Mouse (Mus musculus): ENCODE measurements at regions not wholly inside any gene's neighbourhood (a gene's known extent, or its start where the extent isn't known, plus 50 kb on each side); places are given as distances from the start of the nearest gene placed in this dataset.

GRCm38 (mm10) chr17:4475665-4476064 is 518.5 kb upstream of the Arid1b start:
- Histone ChIP-seq H3K4me3 (ENCODE audit: low read depth, low read length) (no peak overlapping the region), H3K36me3 (ENCODE audit: control insufficient read depth, insufficient read depth, low read length) (no peaks in the 10 kb centered on the region), H3K27ac (replicated peaks) (no peak overlapping the region), H3K4me1 (replicated peaks; ENCODE audit: control insufficient read depth, insufficient read depth) (no peaks in the 10 kb centered on the region), H3K9ac (ENCODE audit: low read length) (no peak overlapping the region), H3K4me2 (replicated peaks; ENCODE audit: low read depth) (no peak overlapping the region), H3K9me3 (ENCODE audit: control insufficient read depth, low read length) (no peaks in the 10 kb centered on the region), H3K27me3 (ENCODE audit: control insufficient read depth, insufficient read depth, low read length) (no peaks in the 10 kb centered on the region)
- DNase-seq (ENCODE audit: low spot score) = no peak
- no peak for ATAC-seq (ENCODE audit: low FRiP score, low TSS enrichment)
- 84% methylated on average over 3 of the region's 3 CpGs for WGBS
- no peak for TF ChIP-seq CTCF (IDR thresholded peaks at IDR 0.05; ENCODE audit: low read depth)
- no peak for TF ChIP-seq EP300 (optimal IDR thresholded peaks at IDR 0.05)

- DNase-seq (ENCODE audit: low spot score) = no peak
- TF ChIP-seq CTCF (IDR thresholded peaks at IDR 0.05; ENCODE audit: low read depth) (no peak), EP300 (optimal IDR thresholded peaks at IDR 0.05) (no peak)
- H3K27ac ChIP-seq (replicated peaks) = no peak overlapping the region
- ATAC-seq (ENCODE audit: low FRiP score, low TSS enrichment) = no peak
- no peaks in the 10 kb centered on the region for H3K27me3 ChIP-seq (ENCODE audit: control insufficient read depth, insufficient read depth, low read length)
- H3K4me2 ChIP-seq (replicated peaks; ENCODE audit: low read depth) = no peak overlapping the region
- no peak overlapping the region for H3K4me3 ChIP-seq (ENCODE audit: low read depth, low read length)
- no peaks in the 10 kb centered on the region for H3K36me3 ChIP-seq (ENCODE audit: control insufficient read depth, insufficient read depth, low read length)
- peaks cover 3% of the 10 kb centered on the region; the same call in 1 of the 2 replicates for H3K4me1 ChIP-seq (replicated peaks; ENCODE audit: control insufficient read depth, insufficient read depth)
- WGBS = 98% methylated on average over 2 of the region's 2 CpGs
- H3K9ac ChIP-seq (ENCODE audit: low read length) = no peak overlapping the region
- H3K9me3 ChIP-seq (ENCODE audit: control insufficient read depth, low read length) = no peaks in the 10 kb centered on the region
Measured at GRCm38 (mm10) chr17:4494392-4494791, 499.7 kb upstream of the Arid1b start.

- no peaks in the 10 kb centered on the region for H3K36me3 ChIP-seq (ENCODE audit: control insufficient read depth, insufficient read depth, low read length)
- no peak for TF ChIP-seq CTCF (IDR thresholded peaks at IDR 0.05; ENCODE audit: low read depth)
- no peak for TF ChIP-seq EP300 (optimal IDR thresholded peaks at IDR 0.05)
- DNase-seq (ENCODE audit: low spot score) (no peak), ATAC-seq (ENCODE audit: low FRiP score, low TSS enrichment) (no peak)
- no peak overlapping the region for H3K27ac ChIP-seq (replicated peaks)
- peaks cover 3% of the 10 kb centered on the region; the same call in 1 of the 2 replicates for H3K4me1 ChIP-seq (replicated peaks; ENCODE audit: control insufficient read depth, insufficient read depth)
- no peak overlapping the region for H3K4me2 ChIP-seq (replicated peaks; ENCODE audit: low read depth)
- H3K9me3 ChIP-seq (ENCODE audit: control insufficient read depth, low read length) = no peaks in the 10 kb centered on the region
- H3K27me3 ChIP-seq (ENCODE audit: control insufficient read depth, insufficient read depth, low read length) = no peaks in the 10 kb centered on the region
- H3K4me3 ChIP-seq (ENCODE audit: low read depth, low read length) = no peak overlapping the region
- 74% methylated on average over 5 of the region's 5 CpGs for WGBS
- H3K9ac ChIP-seq (ENCODE audit: low read length) = no peak overlapping the region
Measured at GRCm38 (mm10) chr17:4500504-4500903, 493.6 kb upstream of the Arid1b start.

- Histone ChIP-seq H3K4me1 (replicated peaks; ENCODE audit: control insufficient read depth, insufficient read depth) (peaks cover 3% of the 10 kb centered on the region; the same call in 1 of the 2 replicates), H3K4me2 (replicated peaks; ENCODE audit: low read depth) (no peak overlapping the region), H3K27me3 (ENCODE audit: control insufficient read depth, insufficient read depth, low read length) (no peaks in the 10 kb centered on the region), H3K9me3 (ENCODE audit: control insufficient read depth, low read length) (no peaks in the 10 kb centered on the region), H3K27ac (replicated peaks) (no peak overlapping the region), H3K4me3 (ENCODE audit: low read depth, low read length) (no peak overlapping the region), H3K36me3 (ENCODE audit: control insufficient read depth, insufficient read depth, low read length) (no peaks in the 10 kb centered on the region), H3K9ac (ENCODE audit: low read length) (no peak overlapping the region)
- TF ChIP-seq CTCF (IDR thresholded peaks at IDR 0.05; ENCODE audit: low read depth) (no peak), EP300 (optimal IDR thresholded peaks at IDR 0.05) (no peak)
- ATAC-seq (ENCODE audit: low FRiP score, low TSS enrichment) (no peak), DNase-seq (ENCODE audit: low spot score) (no peak)
- 69% methylated on average over 1 of the region's 1 CpGs for WGBS
Measured at GRCm38 (mm10) chr17:4501029-4501428, 493.1 kb upstream of the Arid1b start.

- Histone ChIP-seq H3K4me2 (replicated peaks; ENCODE audit: low read depth) (no peak overlapping the region), H3K9me3 (ENCODE audit: control insufficient read depth, low read length) (no peaks in the 10 kb centered on the region), H3K36me3 (ENCODE audit: control insufficient read depth, insufficient read depth, low read length) (no peaks in the 10 kb centered on the region), H3K27me3 (ENCODE audit: control insufficient read depth, insufficient read depth, low read length) (no peaks in the 10 kb centered on the region), H3K27ac (replicated peaks) (no peak overlapping the region), H3K4me3 (ENCODE audit: low read depth, low read length) (no peak overlapping the region), H3K9ac (ENCODE audit: low read length) (no peak overlapping the region), H3K4me1 (replicated peaks; ENCODE audit: control insufficient read depth, insufficient read depth) (no peaks in the 10 kb centered on the region)
- 65% methylated on average over 6 of the region's 6 CpGs for WGBS
- DNase-seq (ENCODE audit: low spot score) (no peak), ATAC-seq (ENCODE audit: low FRiP score, low TSS enrichment) (no peak)
- TF ChIP-seq EP300 (optimal IDR thresholded peaks at IDR 0.05) = no peak
- no peak for TF ChIP-seq CTCF (IDR thresholded peaks at IDR 0.05; ENCODE audit: low read depth)
Measured at GRCm38 (mm10) chr17:4504951-4505350, 489.2 kb upstream of the Arid1b start.

- H3K36me3 ChIP-seq (ENCODE audit: control insufficient read depth, insufficient read depth, low read length) = no peaks in the 10 kb centered on the region
- H3K27me3 ChIP-seq (ENCODE audit: control insufficient read depth, insufficient read depth, low read length) = no peaks in the 10 kb centered on the region
- ATAC-seq (ENCODE audit: low FRiP score, low TSS enrichment) (no peak), DNase-seq (ENCODE audit: low spot score) (no peak)
- H3K4me3 ChIP-seq (ENCODE audit: low read depth, low read length) = no peak overlapping the region
- TF ChIP-seq EP300 (optimal IDR thresholded peaks at IDR 0.05) (no peak), CTCF (IDR thresholded peaks at IDR 0.05; ENCODE audit: low read depth) (no peak)
- H3K27ac ChIP-seq (replicated peaks) = no peak overlapping the region
- H3K9me3 ChIP-seq (ENCODE audit: control insufficient read depth, low read length) = no peaks in the 10 kb centered on the region
- H3K9ac ChIP-seq (ENCODE audit: low read length) = no peak overlapping the region
- H3K4me1 ChIP-seq (replicated peaks; ENCODE audit: control insufficient read depth, insufficient read depth) = no peaks in the 10 kb centered on the region
- H3K4me2 ChIP-seq (replicated peaks; ENCODE audit: low read depth) = no peak overlapping the region
- WGBS = 77% methylated on average over 3 of the region's 3 CpGs
Measured at GRCm38 (mm10) chr17:4509506-4509905, 484.6 kb upstream of the Arid1b start.
